In the genomic region with DNA sequence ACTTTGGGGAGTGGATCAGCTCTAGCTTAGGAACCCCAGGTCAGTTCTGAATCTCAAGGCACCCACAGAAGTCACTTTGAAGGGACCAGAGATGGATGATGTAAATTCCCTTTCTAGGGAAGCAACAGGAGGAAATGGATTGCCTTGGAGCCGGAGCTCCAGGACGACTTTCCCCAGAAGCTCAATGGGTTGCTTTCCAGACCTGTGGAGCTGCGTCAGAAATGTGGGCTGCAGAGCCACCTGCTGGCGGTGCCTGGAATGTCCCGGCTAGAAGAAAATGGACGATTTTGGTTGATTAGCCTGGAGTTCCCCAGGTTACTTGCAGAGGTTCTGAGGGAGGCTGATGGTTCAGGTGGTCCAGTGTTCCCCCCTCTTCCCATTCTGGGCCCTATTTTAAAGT, we compare ENCODE assay signal across 8 mouse cellular contexts. TPM values are rescaled to one million over a fixed set of nuclear protein-coding genes. Genes with fewer than 3 reads are reported as not detected.
DNase-seq lines count a peak whose midpoint lies in the region; ATAC-seq and TF ChIP-seq lines count a peak whose summit lies in the region.

No protein-coding gene starts in this region.

- H3K9ac ChIP-seq in liver, embryonic 12.5 days = no peak overlapping the region

- no peak overlapping the region for H3K4me3 ChIP-seq in C2C12 (ENCODE audit: insufficient read depth, poor library complexity, severe bottlenecking)
- H3K4me3 ChIP-seq in cortical plate, adult 2 months (ENCODE audit: insufficient read depth, low read length) = no peak overlapping the region
- H3K4me3 ChIP-seq in liver, embryonic 12.5 days = no peak overlapping the region
- H3K4me3 ChIP-seq in olfactory bulb, adult 2 months (ENCODE audit: insufficient read depth, low read depth, low read length) = no peak overlapping the region

- TF ChIP-seq CTCF in C2C12 (IDR thresholded peaks at IDR 0.05; ENCODE audit: control insufficient read depth, insufficient read depth, insufficient read length) = peak; percentile 82
- peak; percentile 94 for TF ChIP-seq CTCF in cortical plate, adult 2 months (IDR thresholded peaks at IDR 0.05; ENCODE audit: extremely low read depth, insufficient read depth, low read length)
- TF ChIP-seq CTCF in olfactory bulb, adult 2 months (IDR thresholded peaks at IDR 0.05; ENCODE audit: insufficient read depth, low read depth, low read length) = peak; percentile 92

- no peaks in the 10 kb centered on the region for H3K79me3 ChIP-seq in C2C12 (ENCODE audit: low read depth)

- H3K4me1 ChIP-seq in cortical plate, adult 2 months (ENCODE audit: control insufficient read depth, insufficient read depth, low read length) = no peaks in the 10 kb centered on the region
- H3K4me1 ChIP-seq in liver, embryonic 12.5 days = no peaks in the 10 kb centered on the region
- H3K4me1 ChIP-seq in olfactory bulb, adult 2 months (ENCODE audit: control insufficient read depth, insufficient read depth, low read length) = no peaks in the 10 kb centered on the region; the same call in 1 of the 2 replicates

- H3ac ChIP-seq in C2C12 (ENCODE audit: control insufficient read depth, insufficient read length, low read depth) = no peak overlapping the region

- peak; percentile 84 for DNase-seq in ZHBTc4 (ENCODE audit: low read depth, low spot score)
- DNase-seq in gastrocnemius, postnatal 10 days = peak; percentile 76
- peak; percentile 71 for DNase-seq in kidney, adult 9 months
- peak; percentile 54 for DNase-seq in thymus, postnatal 14 days

- no peaks in the 10 kb centered on the region for H3K9me3 ChIP-seq in liver, embryonic 12.5 days (replicated peaks)

- no peak overlapping the region for H3K27ac ChIP-seq in cortical plate, adult 2 months (ENCODE audit: insufficient read depth, low read length)
- no peak overlapping the region for H3K27ac ChIP-seq in liver, embryonic 12.5 days
- H3K27ac ChIP-seq in olfactory bulb, adult 2 months (ENCODE audit: insufficient read depth, low read depth, low read length) = no peak overlapping the region

- no peaks in the 10 kb centered on the region for H3K79me2 ChIP-seq in C2C12 (ENCODE audit: control insufficient read depth, insufficient read depth)

- H3K27me3 ChIP-seq in C2C12 (ENCODE audit: control insufficient read depth, insufficient read depth, insufficient read length) = peaks cover 6% of the 10 kb centered on the region
- H3K27me3 ChIP-seq in liver, embryonic 12.5 days (replicated peaks) = no peaks in the 10 kb centered on the region

- 0 out of 2 replicates have a peak, but pooled peaks have one; percentile 18 for ATAC-seq in liver, embryonic 12.5 days

- TF ChIP-seq POLR2A in cortical plate, adult 2 months (IDR thresholded peaks at IDR 0.05; ENCODE audit: extremely low read depth, insufficient read depth, low read length) = no peak
- TF ChIP-seq POLR2A in olfactory bulb, adult 2 months (IDR thresholded peaks at IDR 0.05; ENCODE audit: insufficient read depth, low read depth, low read length) = no peak

- peaks cover 7% of the 10 kb centered on the region for H3K36me3 ChIP-seq in C2C12 (ENCODE audit: control insufficient read depth, insufficient read depth)
- H3K36me3 ChIP-seq in liver, embryonic 12.5 days = no peaks in the 10 kb centered on the region

- WGBS in liver, embryonic 12.5 days (ENCODE audit: insufficient replicate concordance) = 2% methylated on average over 6 of the region's 6 CpGs
- WGBS in olfactory bulb, adult 2 months = 1% methylated on average over 6 of the region's 6 CpGs

- no peak overlapping the region for H3K4me2 ChIP-seq in liver, embryonic 12.5 days

TF ChIP-seq in C2C12, 6 proteins besides CTCF, POLR2A, EP300 and RAD21:
- no peak for TF ChIP-seq MYOD1 (IDR thresholded peaks at IDR 0.05; ENCODE audit: control insufficient read depth, insufficient read length, low read depth)

RNA-seq across cellular contexts. Expression of a gene that starts 27.6 kb away (rescaled TPM):
- polyA plus RNA-seq in C2C12 (2012; fragmentation: generic; extraction: Trizol) = not detected
- 1,659 and 1,881 TPM in 2 replicates for polyA plus RNA-seq in cortical plate, adult 2 months (2012; rRNA removed)
- 1 to 10 TPM in 1 of 2 experiments, under 1 TPM in 1; 0.68 to 1.1 TPM for total RNA-seq in gastrocnemius, postnatal 10 days (2021)
- 2.2 and 2.4 TPM in 2 replicates for polyA plus RNA-seq in liver, embryonic 12.5 days (2016; fragmentation: Nextera tagmentation; extraction: Ambion mirVana)
- 293 and 768 TPM in 2 replicates for polyA plus RNA-seq in olfactory bulb, adult 2 months (2012; ENCODE audit: insufficient read depth, insufficient read length, low replicate concordance, missing spikeins)

RNA-seq across cellular contexts. Expression of a gene that starts 41.6 kb away (rescaled TPM):
- polyA plus RNA-seq in C2C12 (2012; fragmentation: generic; extraction: Trizol) = not detected
- polyA plus RNA-seq in cortical plate, adult 2 months (2012; rRNA removed) = 1.5 and 5.0 TPM in 2 replicates
- total RNA-seq in gastrocnemius, postnatal 10 days (2021) = 10 to 100 TPM; 10.8 to 11.1 TPM
- polyA plus RNA-seq in liver, embryonic 12.5 days (2016; fragmentation: Nextera tagmentation; extraction: Ambion mirVana) = 12.9 and 14.4 TPM in 2 replicates
- polyA plus RNA-seq in olfactory bulb, adult 2 months (2012; ENCODE audit: insufficient read depth, insufficient read length, low replicate concordance, missing spikeins) = not detected in 2 replicates

Comparison
In these comparisons a context has a peak if more than half of its experiments do, and no peak if none do; other contexts are left out.
1. RNA of a gene that starts 27.6 kb away (polyA plus RNA-seq): 1,659 to 1,881 TPM in cortical plate, adult 2 months and 293 to 768 TPM in olfactory bulb, adult 2 months; 2.2 to 2.4 TPM in liver, embryonic 12.5 days and not detected in C2C12 (single experiment); every median in the first group is over 10 times any median in the second.
2. Peak in every context shown above with its lines, with median percentiles within 50 percentile points of each other: CTCF ChIP-seq and DNase-seq.